Mouse (Mus musculus) MEL-GATA-1-ER (cell line): ENCODE measurements around the gene Sppl3.
A peak's percentile ranks its signal among the peaks of the same experiment; 100 is the strongest.

Source experiments
- DNase-seq: peaks from one replicate; pipeline ENCODE4 v3.0.0-alpha.2; 2012; ENCODE audit warnings: low read depth; ENCODE audit errors: extremely low read depth

Gene Sppl3

DNA sequence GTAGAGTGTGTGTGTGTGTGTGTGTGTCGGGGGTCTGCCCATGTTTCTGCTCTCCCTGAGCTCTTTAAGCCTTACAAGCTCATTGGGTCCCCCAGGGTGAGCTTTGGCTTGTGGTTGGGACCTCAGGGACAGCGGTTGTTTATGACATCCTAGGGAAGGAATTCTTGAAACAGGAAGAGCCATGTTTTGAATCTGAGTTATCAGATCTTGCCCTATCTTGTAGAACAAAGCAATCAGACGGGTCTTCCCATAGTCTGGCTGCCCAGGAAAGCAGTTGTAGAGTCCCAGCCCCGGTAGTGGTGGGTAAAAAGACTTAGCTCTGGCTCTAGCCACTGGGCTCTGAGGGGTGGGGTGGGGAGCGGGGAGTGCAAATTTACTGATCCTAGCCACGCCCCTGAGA lies 13.6 kb upstream of the Sppl3 start:
- no peak for DNase-seq

DNA sequence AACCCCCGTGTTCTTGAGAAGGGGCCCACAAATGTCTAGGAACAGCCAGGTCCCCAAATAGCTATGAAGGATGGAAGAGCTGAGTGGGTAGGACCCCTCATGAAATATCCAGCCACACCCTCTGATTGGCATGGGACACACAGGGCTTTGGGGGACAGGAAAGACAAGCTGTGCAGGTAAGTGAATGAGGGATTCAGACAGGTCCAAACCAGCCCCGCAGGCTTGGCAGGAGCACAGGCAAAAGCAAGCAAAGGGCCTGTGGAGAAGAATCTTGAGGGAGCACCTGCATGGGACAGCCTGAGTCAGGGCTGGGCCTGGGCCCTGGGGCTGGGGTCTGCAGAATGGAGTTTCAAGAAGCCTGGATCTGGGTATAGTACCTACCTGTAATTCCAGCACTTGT lies 10.4 kb upstream of the Sppl3 start:
- DNase-seq: no peak

DNA sequence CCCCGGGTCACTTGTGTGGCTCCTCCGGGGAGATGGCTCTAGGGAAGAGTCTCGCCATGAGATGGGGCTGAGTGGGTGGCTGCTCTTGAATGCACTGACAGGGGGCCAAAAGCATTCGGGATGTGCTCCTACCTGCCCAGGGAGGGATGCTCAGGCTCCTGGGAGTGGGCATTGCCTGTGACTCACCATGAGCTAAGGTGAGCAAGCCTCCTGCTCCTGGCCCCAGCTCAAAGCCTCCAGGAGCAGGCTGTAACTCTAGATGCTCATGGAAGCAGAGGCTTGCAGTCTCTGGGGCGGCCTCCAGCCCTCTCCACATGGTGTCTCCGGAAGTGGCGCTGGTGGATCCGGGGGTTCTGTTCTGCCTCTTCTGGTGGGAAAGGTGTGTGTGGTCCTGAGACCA lies 9.5 kb upstream of the Sppl3 start:
- DNase-seq: no peak

DNA sequence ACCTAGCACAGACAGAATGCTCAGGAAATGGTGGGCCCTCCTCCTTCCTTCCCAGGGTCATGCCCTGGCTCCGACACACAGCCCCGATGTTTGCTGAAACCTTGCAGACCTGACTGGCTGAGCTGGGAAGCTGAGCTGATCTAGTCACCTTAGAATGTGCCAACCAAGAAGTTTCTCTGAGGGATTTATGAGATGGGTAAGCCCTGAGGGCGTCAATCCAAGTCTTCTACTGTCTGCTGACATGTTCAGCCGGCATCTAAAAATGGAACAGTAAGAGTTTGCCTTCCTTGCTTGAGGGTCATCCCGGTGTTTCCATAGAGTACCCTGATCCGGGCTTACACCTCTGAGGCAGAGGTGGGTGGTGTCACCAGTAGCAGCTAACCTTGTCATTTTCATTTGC lies 8.2 kb upstream of the Sppl3 start:
- DNase-seq: no peak

DNA sequence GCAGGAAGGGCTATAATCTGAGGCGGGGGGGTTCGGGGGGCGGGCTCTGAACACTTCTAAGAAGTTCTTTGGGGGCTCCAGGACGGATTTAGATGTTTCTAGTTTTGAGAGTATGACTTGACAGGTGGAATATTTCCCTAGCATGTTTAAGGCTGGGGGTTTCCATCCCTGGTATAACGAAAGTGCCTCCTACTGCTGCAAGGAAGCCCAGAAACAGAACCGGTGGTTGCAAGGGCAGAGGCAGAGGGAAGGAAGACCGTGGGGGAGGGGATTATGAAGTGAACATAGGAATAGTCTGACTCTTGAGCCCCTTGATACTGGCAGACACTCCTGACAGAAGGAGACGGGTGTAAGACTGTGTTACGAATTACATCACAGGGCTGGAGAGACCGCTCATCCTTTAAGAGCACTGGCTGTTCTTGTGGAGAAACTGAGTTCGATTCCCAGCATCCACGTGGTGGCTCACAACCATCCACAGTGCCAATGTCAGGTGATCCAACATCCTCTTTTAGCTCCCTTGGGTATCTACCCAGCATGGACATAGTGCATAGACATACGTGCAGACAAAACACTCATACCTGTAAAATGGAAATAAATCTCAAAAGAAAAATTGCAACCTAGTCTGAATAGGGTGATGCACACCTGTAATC lies 7.6 kb upstream of the Sppl3 start:
- DNase-seq: no peak

DNA sequence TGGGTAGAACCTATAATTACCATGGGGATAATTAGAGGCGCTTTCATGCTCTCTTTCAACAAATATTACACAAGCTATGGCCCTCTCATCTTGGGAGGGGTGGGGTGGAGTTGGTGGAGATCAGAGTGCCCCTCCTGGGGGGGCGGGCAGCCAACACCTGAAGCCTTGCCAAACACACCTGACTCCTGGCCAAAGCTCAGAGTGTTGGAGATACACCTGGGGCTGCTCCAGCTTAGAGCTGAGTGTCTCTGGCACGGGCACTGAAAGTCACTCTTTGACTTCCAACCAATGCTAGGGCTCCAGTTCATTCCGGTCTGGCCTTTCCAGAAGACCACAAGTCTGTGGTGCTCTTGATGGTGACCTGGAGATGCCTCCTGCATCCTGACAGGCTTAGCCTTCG lies 3.2 kb upstream of the Sppl3 start:
- no peak for DNase-seq

DNA sequence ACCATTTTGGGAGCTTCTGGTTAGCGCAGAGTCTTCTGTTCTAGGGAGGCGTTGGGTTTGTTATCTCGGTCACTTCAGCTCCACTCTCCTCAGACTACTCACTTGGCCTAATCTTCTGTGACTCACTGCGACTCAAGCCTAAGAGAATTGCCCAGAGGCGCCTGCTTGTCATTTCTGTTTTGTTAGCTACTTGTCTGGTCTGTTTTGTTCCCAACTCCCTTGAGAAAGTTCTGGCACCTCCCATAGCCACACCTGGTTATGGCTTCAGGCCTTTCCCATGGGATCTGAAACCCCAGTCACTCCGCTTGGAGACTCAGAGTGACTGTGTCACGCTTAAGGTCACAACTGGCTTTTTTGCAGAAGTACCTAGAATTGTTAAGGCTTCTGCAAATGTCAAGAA lies 2.6 kb upstream of the Sppl3 start:
- DNase-seq: peak; percentile 64

DNA sequence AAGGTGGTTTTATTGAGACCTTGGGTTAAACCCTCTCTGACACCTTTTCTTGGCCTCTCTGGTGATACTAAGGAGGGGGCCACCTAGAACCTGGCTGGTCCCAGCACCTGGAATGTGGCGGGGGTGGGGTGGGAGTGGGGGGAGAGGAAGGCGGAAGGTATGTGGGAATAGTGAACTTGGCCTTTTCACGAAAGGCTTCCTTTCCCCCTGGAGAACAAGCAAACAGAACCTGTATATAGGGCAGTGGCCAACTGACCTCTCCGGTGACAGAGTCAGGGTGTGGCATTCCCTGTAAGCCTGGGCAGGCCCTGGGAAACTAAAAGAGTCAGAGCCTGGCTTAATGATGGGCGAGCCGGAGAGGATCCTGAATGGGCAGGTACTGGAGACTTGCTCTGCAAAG lies 1.8 kb upstream of the Sppl3 start:
- no peak for DNase-seq

DNA sequence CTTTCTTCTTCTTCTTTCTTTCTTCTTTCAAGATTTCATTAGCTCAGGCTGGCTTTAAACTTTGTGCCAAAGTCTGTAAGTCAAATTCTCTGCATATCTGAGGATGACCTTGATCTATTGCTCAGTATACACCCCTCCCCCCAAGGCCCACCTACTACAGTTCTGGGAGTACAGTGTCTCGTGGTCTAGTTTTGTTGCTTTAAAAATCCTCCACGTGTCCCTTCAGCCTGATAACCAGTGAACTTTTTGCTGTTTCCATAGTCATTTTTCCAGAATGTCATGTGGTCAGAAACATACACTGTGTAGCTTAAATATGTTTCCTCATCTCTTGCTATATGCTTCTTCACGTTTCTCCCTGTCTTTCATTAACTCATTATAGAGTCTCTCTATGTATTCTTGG lies 976 bp upstream of the Sppl3 start:
- no peak for DNase-seq

DNA sequence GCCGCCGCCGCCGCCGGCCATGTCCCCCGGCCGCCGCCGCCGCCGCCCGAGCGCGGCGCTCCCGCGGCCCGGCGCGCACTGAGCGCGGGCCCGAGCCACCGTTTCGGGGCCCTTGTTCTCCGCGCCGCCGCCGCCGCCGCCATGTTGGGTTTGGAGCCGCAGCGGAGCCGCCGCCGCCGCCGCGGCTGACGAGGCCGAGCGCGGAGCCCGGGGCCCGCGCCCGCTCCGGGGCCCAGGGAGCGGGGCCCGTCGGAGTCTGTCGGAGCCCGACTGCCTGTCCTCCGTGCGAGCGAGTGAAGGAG lies 231 bp downstream of the Sppl3 start:
- DNase-seq: no peak

DNA sequence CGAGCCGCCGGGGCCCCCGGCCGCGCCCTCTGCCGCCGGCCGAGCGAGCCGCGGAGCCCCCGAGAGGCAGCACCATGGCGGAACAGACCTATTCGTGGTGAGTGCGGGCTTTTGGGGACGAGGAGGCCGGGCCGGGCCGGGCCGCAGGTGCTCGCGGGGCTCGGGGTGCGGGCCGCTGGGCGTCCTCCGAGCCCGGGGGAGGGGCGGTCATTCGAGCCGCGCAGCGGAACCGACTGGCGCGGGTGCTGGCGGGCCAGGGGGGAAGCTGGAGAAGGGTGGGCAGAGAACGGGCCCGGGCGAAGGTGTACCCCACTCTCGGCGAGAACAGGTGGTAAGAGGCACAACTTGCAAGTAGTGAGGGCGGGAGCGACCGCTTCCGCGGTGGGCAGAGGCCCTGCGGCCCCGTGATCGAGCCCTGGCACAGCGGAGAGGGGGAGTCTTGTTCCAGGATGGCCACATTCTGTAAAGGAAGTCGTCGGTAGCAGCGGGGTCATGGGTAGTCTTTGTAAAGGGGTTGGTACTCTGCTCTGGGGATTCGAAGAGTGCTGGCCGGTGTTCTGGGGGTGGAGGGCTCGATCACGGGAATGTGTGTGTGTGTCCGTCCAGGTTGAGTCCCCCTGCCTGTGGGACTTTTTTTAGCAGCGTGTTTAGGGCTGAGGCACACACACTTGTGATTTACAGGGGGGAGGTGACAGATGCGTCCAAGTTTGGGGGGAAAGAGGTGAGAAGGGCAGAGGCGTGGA lies 753 bp downstream of the Sppl3 start:
- no peak for DNase-seq

DNA sequence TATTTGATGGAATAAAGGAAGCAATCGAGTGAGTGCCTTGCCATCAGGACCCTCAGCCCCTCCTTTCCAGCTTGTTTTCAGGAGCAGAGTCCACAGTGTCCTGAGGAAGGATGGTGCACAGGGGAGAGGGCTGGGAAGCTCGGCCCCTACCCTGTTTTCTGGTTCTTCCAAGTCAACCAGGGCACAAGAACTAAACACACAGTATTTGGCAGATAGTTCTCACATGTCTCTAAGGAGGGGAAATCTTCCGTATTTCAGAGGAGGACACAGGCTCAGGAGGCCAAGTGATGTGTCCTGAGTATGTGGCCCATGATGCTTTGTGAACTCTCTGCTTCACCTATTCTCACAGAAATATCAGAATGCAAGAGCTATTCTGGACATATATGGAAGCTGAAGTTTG lies 2.5 kb downstream of the Sppl3 start:
- no peak for DNase-seq

DNA sequence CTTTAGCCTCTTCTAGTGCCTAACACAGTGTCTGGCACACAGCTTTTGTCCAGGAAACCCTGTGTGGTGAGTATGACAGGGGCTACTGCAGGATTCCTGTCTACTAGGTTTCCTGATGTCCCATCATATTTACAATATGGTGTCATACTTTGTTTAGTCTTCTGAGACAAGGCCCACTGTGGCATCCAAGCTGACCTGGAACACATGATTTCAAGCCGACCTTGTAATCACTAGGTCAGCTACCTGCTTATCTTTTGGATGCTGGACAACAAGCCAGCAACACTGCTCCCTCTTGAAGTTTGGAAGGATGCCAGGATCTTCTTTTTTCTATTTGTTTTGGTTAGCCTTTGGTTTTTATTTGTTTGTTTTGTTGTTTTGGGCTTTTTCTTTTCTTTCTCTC lies 3.6 kb downstream of the Sppl3 start:
- DNase-seq: no peak

DNA sequence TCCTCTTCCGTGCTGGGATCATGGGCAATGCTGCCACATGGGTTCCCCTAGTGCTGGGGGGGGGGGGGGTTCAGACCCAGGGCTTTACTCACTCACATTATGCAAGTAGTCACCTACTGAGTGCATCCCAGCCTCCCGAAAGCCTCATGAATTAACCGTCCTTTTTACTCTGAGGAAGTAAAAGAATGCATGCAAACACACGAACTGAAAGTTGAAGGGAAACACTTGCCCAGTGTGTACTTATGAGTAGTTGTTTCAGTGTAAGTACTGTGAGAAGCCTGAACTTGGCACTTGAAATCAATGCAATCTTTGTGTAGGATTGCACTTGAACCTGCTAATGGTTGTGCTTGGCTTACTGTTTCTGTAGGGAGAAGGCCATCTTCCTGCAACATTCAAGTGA lies 4.2 kb downstream of the Sppl3 start:
- DNase-seq: no peak

DNA sequence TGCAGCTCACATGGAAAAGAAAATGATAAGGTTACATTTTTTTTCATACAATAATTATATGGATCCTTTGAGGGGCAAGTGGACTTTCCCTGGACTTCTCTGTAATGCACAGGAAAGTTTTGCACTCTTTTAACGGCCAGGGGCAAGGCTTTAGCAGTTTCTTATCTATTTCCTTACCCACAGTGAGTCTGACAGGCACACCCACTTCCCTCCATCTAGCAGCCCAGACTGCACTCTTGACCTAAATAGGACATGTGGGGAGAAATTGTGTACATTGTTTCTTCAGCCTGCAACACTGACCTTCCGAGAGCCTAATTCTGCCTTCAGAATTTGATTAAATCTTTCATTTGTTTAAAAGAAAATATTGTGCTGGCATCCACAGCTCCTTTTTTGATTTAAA lies 7.3 kb downstream of the Sppl3 start:
- DNase-seq: no peak

DNA sequence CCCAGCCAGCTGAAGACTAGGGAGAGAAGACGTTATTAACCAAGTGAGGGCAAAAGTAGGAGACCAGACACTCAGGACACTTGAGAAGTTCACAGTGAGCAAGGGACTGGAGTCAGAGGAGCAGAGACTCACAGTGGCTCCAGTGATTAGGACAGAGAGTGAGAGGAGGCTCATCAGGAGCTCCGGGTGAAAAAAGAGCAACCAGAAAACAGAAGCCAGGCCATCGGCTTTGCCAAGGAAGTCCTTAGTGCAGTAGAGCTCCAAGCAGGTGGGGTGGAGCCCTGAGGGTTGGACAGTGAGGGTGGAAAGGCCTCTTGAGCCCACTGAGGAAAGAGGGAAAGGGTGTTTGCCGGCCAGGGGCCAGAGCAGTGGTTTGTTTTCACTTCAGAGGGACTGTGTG lies 7.9 kb downstream of the Sppl3 start:
- no peak for DNase-seq

DNA sequence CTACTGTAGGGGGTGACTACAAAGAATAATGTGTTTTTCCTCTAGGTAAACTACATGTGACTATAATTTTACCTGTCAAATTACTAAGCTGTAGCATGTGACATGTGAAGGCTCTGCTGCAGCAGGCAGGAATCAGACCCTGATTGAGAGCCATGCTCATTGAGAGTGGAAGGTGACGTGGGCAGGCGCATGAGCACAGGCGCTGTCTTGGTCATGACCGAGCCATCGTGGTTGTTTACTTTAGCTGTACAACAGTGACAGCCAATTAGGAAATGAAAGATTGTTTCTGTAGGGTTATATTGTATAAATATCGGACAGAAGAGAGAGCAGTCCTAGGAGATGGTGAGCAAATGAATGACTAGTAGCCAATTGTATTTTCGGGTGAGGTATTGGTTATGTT lies 11.1 kb downstream of the Sppl3 start:
- no peak for DNase-seq

DNA sequence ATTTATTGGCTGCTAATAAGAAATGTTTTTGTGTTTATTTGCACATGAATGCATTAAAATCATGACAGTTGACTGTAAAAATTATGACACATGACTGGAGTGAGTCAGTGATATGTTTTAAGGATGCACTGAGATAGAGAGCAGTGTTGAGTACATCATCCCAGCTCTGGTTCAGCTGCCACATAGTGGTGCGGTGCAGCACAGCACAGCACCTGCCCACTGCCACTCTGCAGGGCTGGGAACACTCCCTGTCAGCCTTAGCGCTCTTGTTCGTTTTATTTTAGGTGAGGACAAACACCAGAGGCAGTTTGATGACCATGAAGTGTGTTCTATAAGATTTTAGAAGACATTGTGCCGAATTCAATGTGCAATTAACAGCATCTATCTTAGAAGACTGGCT lies 15.2 kb downstream of the Sppl3 start:
- no peak for DNase-seq

DNA sequence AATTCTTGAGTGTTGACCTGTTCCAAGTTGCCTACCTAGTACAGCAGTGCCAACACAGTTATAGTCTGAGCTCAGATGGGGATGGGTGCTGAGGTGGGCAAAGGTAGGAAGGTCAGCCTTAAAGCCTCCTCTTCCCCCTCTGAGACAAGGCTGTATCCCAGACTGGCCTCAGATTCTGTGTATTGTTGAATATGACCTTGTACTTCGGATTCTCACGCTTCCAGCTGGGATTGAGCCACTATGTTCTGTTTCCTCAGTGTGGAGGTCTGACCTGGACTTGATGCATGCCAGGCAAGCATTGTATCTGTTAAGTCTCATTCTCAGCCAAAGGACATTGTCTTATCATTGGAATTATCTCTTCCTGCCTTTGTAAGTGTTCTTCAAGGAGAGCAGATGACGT lies 16.2 kb downstream of the Sppl3 start:
- no peak for DNase-seq

DNA sequence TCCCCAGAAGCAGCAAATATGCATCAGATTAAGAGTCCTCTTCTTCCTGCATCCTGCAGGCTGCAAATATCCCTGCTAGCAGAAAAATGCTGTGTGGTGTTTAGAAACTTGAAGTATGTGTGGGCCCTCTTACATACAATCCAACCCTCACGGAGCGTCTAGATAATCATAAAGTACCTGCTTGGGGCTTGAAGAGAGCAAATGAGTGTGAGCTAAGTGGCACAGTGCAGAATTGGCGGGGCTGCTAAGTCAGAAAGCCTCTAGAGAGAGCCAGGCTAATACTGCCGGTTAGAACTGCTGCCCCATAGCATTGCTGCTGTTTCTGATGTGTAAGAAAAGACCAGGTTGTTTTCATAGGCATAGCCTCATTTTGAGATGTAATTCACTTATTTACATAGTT lies 18.0 kb downstream of the Sppl3 start:
- DNase-seq: no peak

DNA sequence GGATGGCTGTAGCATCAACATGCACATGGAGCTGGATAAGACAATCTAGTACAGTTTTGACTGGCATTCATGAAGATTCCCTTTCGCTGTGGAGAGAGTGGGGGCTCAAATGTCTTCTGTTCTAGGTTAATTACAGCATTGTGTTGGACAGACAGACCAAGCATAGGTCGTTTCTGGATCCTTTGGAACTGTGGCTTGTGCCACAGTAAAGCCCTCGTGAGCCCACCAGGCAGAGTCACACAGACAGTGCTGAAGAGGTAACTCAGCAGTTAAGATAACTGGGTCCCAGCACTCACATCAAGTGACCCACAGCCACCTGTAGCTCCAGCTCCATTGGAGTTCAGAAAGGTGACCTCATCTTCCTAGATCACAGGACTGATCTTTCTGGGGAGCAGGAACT lies 18.6 kb downstream of the Sppl3 start:
- no peak for DNase-seq

DNA sequence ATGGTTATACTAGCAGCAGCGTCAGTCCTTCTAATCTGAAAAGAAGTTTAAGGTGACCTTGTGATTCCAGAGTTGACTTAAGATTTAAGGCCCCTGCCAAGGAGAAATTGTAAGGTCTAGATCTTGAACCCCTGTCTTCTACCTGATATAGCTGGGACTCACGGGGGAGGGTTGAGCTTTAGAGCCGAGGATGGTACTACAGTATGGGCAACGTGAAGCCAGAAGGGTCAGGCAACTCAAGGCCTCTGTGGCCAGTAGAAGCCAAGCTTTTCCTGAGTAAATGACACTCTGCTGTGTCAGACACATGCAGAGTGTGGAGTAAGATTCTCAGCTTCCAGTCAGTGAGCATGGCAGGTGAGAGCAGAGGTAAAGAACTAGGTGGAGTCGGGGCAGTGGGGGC lies 20.6 kb downstream of the Sppl3 start:
- DNase-seq: no peak

DNA sequence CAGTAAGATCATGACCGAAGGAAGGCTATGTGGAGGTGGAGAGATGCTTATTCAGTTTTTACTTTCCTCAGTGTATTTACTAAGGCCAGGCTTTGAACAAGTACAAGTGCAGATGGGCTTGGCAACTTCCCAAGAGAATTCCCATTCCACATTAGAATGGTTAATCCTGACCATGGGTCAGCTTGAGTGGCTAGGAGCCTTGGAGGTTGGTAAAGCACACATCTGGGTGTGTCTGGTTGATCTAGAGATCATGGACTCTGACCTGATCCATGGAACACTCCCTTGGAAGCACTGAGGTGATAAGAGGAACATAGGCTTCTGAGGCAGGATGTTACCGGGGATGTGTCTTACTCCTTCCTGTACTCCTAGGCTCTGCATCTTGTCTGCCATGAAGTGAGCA lies 21.7 kb downstream of the Sppl3 start:
- no peak for DNase-seq

DNA sequence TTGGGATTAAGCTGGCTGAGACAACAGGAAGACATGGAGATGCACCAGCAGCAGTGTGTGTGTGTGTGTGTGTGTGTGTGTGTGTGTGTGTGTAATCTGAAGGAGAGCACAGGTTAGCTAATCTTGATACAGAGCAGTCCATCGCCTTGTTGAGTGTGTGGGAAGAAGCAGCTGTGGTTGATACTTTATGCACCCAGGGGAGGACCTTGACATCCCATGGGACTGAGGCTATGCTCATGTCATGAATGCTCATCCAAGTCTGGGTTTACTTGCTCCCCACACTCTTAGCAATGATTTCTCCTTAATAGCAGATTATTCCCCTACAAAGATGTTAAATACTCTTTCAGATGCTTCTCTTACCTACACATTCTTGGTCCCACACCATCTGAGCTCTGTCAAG lies 24.3 kb downstream of the Sppl3 start:
- DNase-seq: no peak
